Mouse (Mus musculus) small intestine, adult 2 months (tissue): Measurements from ENCODE around the gene Slc1a7.

Source experiments
- CTCF ChIP-seq: fragments of 200-500 bp; IDR thresholded peaks from 2 replicates; pipeline ENCODE4 v1.5.1; 2012; ENCODE audit warnings: low read depth, mild to moderate bottlenecking, control low read depth, inconsistent platforms, low read length, moderate library complexity, mixed read lengths; ENCODE audit not compliant: insufficient replicate concordance, insufficient read length; ENCODE audit errors: extremely low read depth
- POLR2A ChIP-seq: fragments of 200-500 bp; IDR thresholded peaks from 2 replicates; pipeline ENCODE4 v1.6.1; 2012; ENCODE audit warnings: low read depth, mild to moderate bottlenecking, control low read depth, inconsistent platforms, low read length, moderate library complexity

DNA sequence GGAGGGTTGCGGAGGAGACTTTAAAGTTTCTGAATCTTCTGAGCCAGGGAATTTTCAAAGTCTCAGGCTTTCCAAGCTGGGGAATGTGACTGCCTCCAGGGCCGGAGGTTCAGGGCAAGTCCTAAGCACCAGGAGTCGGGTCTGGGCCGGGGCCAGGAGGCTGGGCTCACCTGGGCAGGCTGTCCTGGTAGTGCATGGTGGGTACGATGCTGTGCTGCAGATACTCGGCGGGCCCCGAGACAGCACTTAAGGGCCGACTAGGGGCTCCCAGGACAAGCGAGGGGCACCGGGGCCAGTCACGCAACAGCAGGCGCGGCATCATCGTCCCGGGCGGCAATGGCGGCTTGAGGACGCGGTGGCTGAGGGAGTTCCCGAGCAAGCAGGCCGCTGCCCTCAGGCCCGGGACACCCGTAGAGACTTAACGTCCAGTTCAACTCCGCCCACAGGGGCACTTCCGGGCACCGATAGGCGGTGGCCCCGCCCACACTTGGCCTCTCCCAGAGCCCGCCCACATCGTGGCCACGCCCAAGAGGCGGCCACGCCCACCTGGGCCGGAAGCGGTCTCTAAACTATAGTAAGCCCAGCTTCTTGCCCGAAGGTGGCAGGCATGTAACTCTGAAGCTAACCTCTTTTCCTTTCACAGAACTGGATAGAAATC, 44.9 kb upstream of the Slc1a7 start, which contains the start of gene Cpt2:
- TF ChIP-seq POLR2A (peak; percentile 93), CTCF (no peak)
